Mouse (Mus musculus): ENCODE measurements around the gene Bbs12.

Gene Bbs12

DNA sequence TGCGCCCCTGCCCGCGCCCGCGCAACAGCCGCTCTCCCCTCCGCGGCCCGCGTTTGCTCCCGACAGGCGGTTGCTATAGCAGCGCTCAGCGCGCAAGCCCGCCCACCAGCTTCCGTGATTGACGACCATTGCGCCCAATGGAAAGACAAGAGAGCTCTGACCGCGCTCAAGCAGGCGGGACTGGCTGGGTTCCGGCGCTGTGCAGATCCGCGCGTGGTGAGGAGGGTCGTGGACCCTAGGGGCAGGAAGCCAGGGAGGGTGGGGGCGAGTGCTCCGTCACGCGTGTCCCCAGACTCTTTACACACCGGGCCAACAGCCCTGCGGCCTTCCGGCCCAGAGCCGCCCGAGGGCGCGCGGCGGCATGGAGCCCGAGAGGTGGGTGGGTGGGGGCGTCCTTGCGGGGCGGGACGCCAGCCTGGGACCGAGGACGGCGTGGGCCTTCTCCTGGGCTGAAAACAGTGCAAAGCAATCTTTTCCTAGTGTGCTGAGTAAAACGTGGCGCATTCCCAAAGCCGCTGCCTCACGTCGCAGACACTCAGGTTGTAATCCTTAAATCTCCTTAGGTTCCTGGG lies at the start of gene Bbs12, which contains the start of gene Cetn4:
Gene Bbs12, plus strand, starts transcription at position 185 of the 572 bp plus-strand sequence.
Gene Cetn4, minus strand, starts transcription at position 339 of the 572 bp plus-strand sequence.
- in situ Hi-C loops (cut with MboI; ENCODE audit: low sequenced_read_pairs): no loop called here

DNA sequence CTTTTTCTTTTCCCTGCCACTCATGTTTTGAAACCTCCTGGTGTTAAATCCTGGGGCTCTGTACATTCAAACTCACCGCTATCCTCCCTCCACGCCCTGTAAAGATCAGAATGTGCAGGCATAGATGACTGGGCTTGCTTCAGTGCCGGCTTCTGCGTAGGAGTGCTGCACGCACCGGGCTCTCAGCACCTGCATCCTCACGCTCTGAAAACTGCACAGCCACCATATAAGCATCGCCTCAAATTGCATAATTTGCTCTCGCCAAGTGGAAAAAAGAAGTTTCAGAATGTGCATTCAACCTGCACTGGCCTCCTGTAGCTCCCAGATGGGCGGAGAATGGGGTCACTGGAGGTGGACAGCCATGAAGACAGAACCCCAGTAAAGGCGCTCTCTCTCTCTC lies 44.0 kb upstream of the Bbs12 start:
- in situ Hi-C loops (cut with MboI; ENCODE audit: low sequenced_read_pairs): no loop called here

DNA sequence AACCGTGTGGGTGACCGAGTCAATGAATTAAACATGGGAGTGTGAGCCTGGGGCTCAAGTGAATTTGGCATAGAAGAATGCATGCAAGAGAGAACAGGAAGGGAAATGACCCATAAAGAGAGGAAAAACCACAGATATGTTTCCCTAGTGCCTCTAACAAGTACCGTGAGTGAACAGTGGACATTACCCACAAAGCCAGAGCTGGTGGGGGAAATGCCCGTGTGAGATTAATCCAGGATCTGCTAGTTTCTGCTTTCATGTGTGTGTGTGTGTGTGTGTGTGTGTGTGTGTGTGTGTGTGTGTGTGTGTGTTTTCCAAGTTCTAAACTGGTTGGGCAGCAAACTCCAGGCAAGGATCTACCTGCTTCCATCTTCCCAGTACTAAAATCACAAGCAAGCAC lies 42.4 kb upstream of the Bbs12 start:
- in situ Hi-C loops (cut with MboI; ENCODE audit: low sequenced_read_pairs): no loop called here

DNA sequence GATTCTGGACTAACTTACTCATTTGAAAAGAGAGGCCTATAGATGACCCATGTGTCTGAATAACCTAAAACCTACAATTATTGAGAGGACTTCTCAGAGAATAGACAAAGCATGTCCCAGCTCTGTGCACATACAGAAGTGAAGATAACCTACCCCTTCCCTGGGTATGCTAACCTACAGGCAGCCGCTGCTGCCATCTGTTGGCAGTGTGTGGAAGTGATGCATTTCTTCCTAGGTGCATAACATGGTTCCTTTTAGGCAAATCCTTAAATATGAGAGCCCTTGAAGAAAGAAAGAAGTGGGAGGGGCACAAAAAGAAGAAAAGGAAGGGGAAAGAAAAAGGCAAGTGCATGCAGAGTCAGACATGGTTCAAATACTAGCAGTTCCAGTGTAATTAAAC lies 41.1 kb upstream of the Bbs12 start:
- in situ Hi-C loops (cut with MboI; ENCODE audit: low sequenced_read_pairs): no loop called here

DNA sequence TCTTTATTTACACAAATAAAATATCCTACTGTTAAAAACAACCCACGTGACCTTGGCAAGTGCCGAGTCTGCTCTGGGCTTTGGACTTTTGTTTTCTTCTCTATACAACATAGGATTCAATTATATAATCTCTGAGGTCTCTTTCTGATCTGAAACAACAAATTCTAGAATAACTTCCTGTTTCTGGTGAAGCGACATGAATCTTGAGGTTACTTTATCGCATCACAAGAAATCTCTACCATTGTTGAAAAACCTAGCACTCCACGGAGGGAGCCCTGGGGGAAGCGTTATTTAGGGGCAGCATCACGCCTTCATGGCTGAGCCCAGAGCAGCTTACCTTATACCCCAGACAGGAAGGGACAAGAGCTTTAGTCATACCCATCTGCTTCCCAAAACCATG lies 39.3 kb upstream of the Bbs12 start:
- in situ Hi-C loops (cut with MboI; ENCODE audit: low sequenced_read_pairs): no loop called here

DNA sequence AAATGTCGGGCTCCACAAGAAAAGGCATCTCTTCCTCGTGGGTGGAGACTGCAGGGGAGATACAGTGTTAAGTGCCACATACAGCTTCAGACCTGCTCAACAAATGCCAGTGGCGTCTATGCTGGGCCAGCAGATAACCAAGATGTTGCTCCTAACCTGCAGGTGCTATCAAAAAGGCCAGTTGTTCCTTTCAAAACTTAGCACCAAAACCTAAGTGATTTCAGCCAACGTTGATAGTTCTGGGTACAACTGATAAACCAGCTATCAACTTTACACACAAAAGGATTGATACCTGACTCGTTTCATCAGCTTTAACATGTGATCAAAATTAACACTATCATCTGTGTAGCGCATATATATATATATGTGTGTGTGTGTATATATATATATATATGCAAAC lies 37.7 kb upstream of the Bbs12 start:
- in situ Hi-C loops (cut with MboI; ENCODE audit: low sequenced_read_pairs): no loop called here

DNA sequence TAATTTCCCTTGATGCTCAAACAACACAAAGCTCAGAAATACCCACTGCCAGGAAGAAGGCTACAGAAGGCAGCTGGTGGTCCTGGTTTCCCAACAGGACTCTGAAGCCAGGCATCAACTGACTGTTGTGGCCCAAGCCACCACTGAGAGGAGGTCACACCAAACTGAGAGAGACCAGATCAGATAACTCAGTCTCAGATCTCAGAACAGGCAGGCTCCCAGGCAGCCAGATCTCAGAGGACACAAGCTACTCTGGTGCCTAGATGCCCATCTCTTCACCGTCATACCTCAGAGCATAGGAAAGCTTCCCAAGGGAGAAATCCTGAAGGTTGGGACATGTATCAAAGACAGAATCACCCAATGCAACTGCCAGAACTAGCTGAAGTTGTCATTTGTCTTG lies 32.1 kb upstream of the Bbs12 start:
- in situ Hi-C loops (cut with MboI; ENCODE audit: low sequenced_read_pairs): no loop called here

DNA sequence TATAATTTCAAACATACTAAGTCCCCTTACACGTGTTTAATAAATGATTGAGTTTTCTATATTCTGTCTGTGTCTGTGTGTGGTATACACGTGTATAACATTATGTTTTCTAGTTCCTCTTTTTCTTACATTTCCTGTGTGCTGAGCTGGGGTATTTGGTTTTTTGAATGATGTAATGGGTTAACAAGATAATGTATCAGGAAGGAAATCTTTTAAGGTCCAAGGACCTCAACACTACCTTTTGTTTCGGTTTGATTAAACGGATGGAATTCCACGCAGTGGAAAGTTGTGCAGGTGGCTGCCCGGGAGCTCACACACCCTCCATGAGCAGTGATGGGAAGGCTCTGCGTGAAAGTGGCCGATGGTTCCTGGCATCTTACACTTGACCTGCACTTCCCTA lies 31.5 kb upstream of the Bbs12 start:
- in situ Hi-C loops (cut with MboI; ENCODE audit: low sequenced_read_pairs): no loop called here

DNA sequence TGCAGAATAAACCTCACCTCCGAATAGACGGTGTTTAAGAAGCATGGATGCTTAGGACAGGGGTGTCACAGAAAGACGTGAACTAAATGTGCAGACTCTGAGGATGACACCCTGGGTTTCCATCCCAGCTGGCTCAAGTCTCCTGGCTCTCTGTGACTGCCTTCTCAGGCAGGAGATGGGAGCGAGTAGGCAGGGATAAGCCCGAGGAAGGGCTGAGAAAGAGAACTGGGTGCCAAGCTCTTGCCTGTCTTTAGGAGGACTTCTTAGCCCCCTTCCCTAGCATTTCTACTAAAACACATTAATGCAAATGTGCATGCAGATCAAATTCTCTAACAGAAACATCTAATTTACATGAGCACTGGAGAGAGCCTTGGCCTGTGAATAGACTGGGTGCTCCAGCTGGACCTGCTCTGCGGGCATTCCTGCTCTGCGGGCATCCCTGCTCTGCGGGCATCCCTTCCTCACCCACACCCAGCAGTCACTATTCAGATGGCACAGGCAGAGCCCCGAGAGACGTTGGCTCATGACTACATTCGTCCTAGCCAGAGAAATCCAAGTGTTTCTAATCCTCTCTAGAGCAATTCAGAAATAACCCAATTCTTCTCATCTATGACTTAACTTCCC lies 29.9 kb upstream of the Bbs12 start:
- in situ Hi-C loops (cut with MboI; ENCODE audit: low sequenced_read_pairs): no loop called here

DNA sequence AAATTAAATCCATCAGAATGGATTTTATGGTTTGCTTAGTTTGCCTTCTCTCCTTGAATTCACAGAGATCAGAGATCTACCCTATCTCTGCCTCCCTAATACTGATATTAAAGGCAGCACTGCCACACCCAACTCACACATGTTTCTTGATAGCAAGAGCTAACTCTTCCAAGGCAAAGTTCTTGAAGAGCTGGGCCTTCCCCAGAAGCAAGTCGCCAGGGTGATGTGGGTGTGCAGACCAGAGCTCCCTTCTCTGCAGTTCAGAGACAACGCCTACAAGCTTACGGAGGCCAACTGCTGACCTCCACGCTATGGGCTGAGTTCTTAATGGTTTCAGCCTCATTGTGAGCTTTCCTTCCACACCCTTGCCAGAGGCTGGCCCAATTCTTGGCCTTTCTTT lies 29.1 kb upstream of the Bbs12 start:
- in situ Hi-C loops (cut with MboI; ENCODE audit: low sequenced_read_pairs): no loop called here

DNA sequence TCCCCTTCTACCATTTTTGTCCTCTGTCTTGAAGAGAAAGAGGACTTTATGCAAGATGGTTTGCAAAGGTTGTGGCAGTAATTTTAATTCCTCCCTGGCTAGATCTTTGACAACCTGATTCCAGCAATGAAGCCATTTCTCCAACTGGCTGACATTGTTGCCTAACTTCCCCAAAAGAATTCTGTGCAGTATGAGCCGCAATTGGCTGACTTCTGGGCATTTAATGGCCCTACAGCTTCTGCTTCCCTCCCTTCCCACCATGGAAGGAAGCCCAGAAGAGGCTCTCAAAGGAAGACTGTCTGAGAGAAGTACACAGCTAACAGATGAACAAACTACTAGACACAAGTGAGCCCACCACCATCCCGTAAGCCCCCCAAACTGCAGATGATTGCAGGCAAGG lies 23.1 kb upstream of the Bbs12 start:
- in situ Hi-C loops (cut with MboI; ENCODE audit: low sequenced_read_pairs): no loop called here

DNA sequence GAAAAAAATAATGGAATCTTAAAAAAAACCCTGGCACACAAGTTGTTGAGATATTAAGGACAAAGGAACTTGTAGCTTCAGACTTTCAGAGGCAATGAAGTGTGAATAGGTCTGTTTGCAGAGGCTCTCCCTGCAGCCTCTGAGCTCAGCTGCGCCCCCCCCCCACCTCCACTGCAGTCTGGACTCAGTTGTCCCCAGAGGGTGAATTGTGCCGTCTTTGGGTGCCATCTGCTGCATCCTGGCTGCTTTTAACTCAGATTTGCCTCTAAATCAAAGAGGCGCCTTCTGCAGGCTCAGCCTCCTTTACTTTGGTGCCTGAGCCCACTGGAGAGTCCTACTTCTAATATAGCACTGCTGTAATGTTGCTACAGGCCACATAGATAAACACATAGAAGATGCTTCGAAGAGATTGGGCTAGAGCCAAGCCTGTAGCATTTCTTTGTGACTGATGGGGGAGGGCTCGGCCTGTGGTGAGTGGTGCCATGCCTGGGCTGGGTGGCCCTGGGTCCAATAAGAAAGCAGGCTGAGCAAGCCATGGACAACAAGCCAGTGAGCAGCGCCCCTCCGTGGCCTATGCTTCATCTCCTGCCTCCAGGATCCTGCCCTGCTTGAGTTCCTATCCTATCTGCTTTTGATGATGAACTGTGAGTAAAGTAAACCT lies 21.3 kb upstream of the Bbs12 start:
- in situ Hi-C loops (cut with MboI; ENCODE audit: low sequenced_read_pairs): no loop called here

DNA sequence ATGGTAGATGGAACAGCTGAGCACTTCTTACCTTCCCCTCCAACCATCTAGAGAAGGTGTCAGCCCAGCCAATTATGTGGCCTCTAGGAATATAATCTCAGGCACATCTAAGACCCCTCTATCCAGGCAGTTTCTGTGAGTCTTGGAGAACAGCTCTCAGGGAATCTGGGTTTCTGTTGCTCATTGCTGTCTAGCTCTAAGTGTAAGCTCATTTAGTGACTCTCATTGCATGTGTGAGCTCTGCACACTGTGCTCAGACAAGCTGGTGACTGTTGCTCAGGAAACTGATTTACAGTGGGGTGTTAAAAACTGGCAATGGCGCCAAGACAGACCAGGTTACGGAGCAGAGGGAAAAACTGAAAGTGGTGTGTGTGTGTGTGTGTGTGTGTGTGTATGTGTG lies 20.4 kb upstream of the Bbs12 start:
- in situ Hi-C loops (cut with MboI; ENCODE audit: low sequenced_read_pairs): no loop called here

DNA sequence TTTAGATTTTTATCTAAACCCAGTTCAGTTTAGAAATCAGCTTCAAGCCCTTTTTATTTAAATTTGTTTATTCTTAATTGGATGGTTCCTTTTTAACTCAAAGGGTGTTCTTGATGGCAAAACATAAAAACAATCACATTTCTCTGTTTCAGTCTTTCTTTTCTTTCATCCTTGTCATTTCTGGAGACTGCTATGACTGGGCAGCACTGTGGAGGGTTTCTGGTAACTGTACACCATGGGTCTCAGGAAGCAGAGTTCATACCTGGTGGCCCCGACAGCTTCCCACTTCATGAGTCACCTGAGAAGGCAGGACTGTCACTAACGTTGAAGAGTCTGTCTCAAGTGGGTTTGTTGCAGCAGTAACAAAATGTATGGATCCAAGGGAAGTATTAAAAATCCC lies 19.7 kb upstream of the Bbs12 start:
- in situ Hi-C loops (cut with MboI; ENCODE audit: low sequenced_read_pairs): no loop called here

DNA sequence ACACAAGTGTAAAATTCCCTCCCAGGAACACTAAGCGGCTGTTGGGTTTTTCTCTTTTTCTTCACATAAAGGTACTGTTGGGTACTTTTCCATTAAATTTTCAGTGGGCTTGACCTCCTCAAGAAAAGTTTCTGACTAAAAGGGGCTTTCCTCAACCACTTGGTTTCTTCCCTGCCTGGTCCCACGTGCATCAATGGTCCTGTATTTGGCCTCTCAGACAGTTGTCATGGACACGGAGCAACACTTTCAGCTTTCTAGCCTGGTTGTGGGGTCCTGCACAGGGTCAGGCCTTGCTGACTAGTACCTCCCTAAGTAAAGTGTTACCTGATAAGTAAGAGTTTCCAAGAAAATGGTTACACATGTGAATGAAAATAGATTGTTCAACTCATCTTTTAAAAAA lies 12.9 kb upstream of the Bbs12 start:
- in situ Hi-C loops (cut with MboI; ENCODE audit: low sequenced_read_pairs): no loop called here

DNA sequence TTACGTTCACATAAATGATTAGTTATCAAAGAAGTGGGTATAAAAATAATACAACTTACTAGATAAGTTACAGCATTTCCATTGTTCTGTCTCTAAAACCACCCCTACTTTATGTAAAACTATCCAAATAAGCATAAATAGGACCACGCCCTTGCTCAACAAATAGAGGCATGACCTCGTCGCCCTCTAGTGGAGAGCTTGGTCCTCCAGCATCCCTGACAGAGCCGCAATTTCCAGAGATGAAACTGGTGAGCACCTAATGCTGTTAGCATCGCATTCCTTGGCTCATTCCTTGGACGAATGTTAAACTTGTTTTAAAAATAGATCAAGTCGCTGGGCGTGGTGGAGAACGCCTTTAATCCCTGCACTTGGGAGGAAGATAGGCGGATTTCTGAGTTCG lies 9.7 kb upstream of the Bbs12 start:
- in situ Hi-C loops (cut with MboI; ENCODE audit: low sequenced_read_pairs): no loop called here

DNA sequence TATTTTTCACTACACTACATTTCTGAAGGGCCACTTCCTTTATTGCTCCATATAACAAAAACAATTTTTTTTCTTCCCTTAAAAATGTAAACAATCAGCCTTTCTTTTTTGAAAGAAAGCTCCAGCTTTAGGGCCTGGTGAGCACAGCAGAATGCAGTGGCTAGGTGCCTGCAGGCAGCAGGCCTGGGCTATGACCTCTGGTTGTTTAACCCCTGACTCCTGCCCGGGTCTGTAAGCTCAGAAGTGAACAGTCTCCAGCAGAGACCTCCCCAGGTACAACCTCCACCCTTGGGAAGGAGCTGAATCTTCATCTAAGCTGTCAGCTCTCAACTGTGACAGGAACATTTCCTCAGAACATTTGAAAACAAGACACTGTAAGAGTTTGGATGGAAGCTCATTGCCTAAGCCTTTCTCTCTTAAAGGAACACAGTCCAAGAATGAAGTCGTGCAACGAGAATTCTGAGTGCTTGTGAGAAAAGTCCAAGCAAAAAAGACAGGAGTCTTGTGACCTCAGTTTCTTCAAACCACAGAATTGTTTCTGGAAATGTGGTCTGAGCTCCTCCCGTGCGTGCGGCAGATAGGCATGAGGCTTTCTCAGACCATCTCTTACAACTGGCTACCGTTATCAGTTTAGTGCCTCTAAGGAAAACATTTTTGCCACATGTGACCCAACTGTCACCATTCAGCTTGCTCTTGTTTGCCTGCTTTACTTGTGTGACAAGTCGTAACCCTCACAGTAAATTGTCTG lies 8.8 kb upstream of the Bbs12 start:
- in situ Hi-C loops (cut with MboI; ENCODE audit: low sequenced_read_pairs): no loop called here

DNA sequence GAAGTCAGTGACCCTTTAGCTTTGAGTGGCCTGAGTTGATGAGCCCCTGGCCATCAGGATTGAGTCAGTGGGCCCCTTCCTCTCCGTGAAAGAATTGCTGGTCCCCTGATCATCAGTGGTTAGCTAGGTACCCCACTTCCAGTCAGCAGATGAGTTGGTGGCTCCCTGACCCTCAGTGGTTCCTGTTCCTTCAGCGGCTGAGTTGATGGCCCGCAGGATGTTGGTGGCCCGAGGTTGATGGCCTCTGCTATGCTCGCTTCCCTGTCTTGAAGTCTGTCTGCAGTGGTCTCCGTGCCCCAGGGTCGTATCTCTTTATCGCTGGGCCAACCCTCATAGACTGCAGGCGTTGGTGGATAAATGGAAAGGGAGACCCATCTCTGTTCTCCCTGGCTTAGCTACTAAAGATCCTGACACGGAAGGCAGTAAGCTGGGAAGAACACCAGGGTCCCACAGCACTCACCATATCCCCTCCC lies 421 bp upstream of the Bbs12 start:
- in situ Hi-C loops (cut with MboI; ENCODE audit: low sequenced_read_pairs): no loop called here

DNA sequence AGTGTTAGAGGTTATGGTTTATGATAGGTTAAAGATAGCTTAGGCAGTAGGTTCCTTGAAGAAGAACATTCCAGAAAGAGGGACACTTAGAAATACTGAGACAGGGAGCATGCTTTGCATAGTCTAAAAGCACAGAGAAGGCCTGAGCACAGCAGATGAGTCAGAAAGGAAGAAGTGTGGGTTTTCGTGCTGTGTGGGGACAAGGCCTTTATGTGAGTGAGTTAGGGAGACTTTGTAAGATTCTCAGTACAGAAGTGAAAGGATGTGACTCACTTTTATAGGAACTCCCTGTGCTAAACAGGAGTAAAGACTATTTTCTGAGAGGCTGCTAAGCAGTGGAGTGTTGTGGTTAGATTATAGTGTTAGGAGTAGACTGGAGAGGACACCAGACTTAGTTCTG lies 1.0 kb downstream of the Bbs12 start:
- in situ Hi-C loops (cut with MboI; ENCODE audit: low sequenced_read_pairs): no loop called here

DNA sequence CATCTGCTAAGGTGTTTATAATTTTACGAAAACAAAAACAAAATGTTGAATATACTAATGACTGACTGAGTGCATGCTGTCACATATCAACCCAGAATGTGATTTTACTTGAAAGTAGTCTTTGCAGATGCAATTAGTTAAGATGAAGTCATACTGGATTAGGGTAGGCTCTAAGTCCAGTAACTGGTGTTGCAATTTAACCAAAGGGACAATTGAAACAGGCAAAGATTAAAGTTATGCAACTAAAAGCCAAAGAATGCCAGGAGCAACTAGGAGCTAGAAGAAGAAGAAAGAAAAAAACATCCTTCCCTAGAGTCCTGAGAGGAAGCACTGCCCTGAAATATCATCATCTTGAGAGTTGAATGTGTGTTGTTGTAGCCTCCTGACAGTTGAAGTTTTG lies 3.9 kb downstream of the Bbs12 start:
- in situ Hi-C loops (cut with MboI; ENCODE audit: low sequenced_read_pairs): no loop called here

DNA sequence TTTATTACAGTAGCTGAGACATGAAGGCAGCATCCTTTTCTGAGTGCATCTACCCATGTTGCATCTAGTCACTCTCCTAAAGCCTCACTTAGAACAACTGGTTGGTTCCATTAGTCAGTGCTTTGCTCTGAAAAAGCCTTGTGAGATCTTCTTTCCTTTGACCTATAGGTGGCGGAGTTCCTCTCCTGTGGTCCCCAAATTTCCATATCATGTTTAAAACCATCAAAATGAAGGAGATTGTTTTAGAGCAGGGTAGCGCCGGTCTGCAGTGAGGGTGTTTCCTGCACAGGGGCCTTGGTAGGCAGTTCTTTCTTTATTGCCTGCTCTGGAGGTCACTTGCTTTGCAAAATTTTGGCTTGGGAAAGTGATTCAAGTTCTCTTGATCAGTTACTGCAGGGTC lies 12.0 kb downstream of the Bbs12 start:
- in situ Hi-C loops (cut with MboI; ENCODE audit: low sequenced_read_pairs): no loop called here
